Comparison of ENCODE assay signal across 18 mouse cellular contexts in genomic region chr16:23522081-23522480, GRCm38 (mm10).
"Had no signal": no experiment of that assay in that cellular context is flagged by ENCODE, and none has a peak within 500 bp of the region (broad histone marks: within the 10 kb centered on the region; RNA-seq: fewer than 3 reads in every experiment).

No protein-coding gene starts in this region.

- H3K9ac ChIP-seq: kidney, embryonic 15.5 days; liver, embryonic 13.5 days; midbrain, embryonic 12.5 days had no signal

- ATAC-seq: midbrain, embryonic 16.5 days had no signal

- H3K27ac ChIP-seq: kidney, embryonic 15.5 days; left cerebral cortex, adult 2 months; liver, embryonic 13.5 days; stomach, postnatal 0 days had no signal

- H3K9me3 ChIP-seq: kidney, embryonic 15.5 days; liver, embryonic 13.5 days; midbrain, embryonic 12.5 days had no signal

- H3K27me3 ChIP-seq: kidney, embryonic 15.5 days; liver, embryonic 13.5 days; midbrain, embryonic 12.5 days had no signal

- DNase-seq: kidney, postnatal 10 days; kidney, postnatal 36 days; layer of hippocampus, postnatal 36 days; liver, embryonic 13.5 days; lung, adult 2 months; lung, postnatal 14 days; lung, postnatal 4 days; right cerebral cortex, adult 18-20 months; right cerebral cortex, postnatal 14 days; right cerebral cortex, postnatal 4 days; thymus, adult 2 months; thymus, postnatal 14 days; thymus, postnatal 4 days had no signal

- H3K36me3 ChIP-seq: kidney, embryonic 15.5 days; liver, embryonic 13.5 days; midbrain, embryonic 12.5 days had no signal

- H3K4me3 ChIP-seq: kidney, embryonic 15.5 days; left cerebral cortex, adult 2 months; liver, embryonic 13.5 days; midbrain, embryonic 12.5 days had no signal

- H3K4me2 ChIP-seq: kidney, embryonic 15.5 days; liver, embryonic 13.5 days; midbrain, embryonic 12.5 days had no signal
